Mouse (Mus musculus) lung, postnatal 0 days (tissue): ENCODE data around the gene Glp2r.

Experiments used
- CTCF ChIP-seq: IDR thresholded peaks from 2 replicates; pipeline ENCODE4 v1.5.1; 2016; ENCODE audit warnings: antibody characterized with exemption, mild to moderate bottlenecking
- EP300 ChIP-seq: IDR thresholded peaks from 2 replicates; pipeline ENCODE4 v1.6.1; 2016; ENCODE audit warnings: antibody characterized with exemption, mild to moderate bottlenecking, control low read depth

- TF ChIP-seq CTCF, result no peak
- TF ChIP-seq EP300, result no peak
These were observed 117.3 kb downstream of the Glp2r start for GRCm38 (mm10) chr11:67653521-67654090.
